Mouse (Mus musculus) adrenal gland, adult 18-20 months (tissue): ENCODE data around the gene Sync. TPM values are rescaled to one million over a fixed set of nuclear protein-coding genes. Genes with fewer than 3 reads are reported as not detected.

Source experiments
- DNase-seq, 2 experiments: peaks; one replicate each; pipeline ENCODE4 v3.0.0; 2021 to 2022; ENCODE audit warnings: low spot score in 2 of 2
- microRNA-seq, 2 experiments: library from miRNA; unstranded; fragments of <30 nt; microRNA quantifications; one replicate each; pipeline ENCODE4 v1.2.0; 2021; ENCODE audit warnings: borderline number of aligned reads in 2 of 2
- total RNA-seq, 2 experiments: library from RNA; stranded (reverse); gene quantifications; 1 replicate in 1 of 2; 2 replicates in 1 of 2; pipeline ENCODE4 v1.2.3; 2021

The Sync gene
- total RNA-seq, 2 experiments from 2014 or later: 0.76 to 1.5 TPM

DNA sequence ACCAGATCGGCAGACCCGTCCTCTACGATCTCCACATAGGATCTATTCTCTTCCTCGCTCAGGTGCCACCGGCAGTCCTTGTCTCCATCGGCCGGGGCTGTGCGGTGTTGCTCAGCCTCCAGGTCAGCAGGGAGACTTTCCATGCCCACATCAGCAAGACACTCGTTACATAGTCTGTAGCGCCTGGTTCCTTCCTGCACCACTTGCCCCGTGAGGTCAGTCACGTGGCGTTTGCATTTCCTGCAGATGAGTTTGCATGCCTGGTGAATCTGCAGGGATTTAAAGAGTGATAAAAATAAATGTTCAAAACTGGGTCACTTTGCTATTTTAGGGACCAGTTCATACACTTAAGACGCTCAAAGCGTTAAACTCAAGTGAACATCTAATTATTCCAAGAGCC lies 66.8 kb downstream of the Sync start:
- no peak for DNase-seq

- DNase-seq: no peak
Observed at GRCm38 (mm10) chr4:129357613-129358163, 70.3 kb downstream of the Sync start.

Small RNA genes lying within 50 kb of the gene (microRNA-seq; reads per million reads assigned to microRNA genes)
- 0 reads per million in 2 experiments for gene Gm22994

Other genes starting within 250 kb of the Sync start
- gene Rnf19b, start 229.3 kb upstream of the Sync start, total RNA-seq: 10 to 100 TPM; 28.6 to 41.3 TPM
- not detected for gene Tmem54, start 182.1 kb upstream of the Sync start, total RNA-seq
- gene Hpca, start 165.6 kb upstream of the Sync start, total RNA-seq: 1 to 10 TPM; 2.1 to 3.1 TPM
- gene Fndc5, start 150.6 kb upstream of the Sync start, total RNA-seq: 1 to 10 TPM; 2.1 to 6.3 TPM
- 10 to 100 TPM; 17.6 to 19.9 TPM for gene S100pbp, start 97.9 kb upstream of the Sync start, total RNA-seq
- 10 to 100 TPM; 77.3 to 77.4 TPM for gene Yars, start 97.9 kb upstream of the Sync start, total RNA-seq
- gene C77080, start 26.2 kb upstream of the Sync start, total RNA-seq: 10 to 100 TPM; 18.1 to 22.1 TPM
- 100 to 1,000 TPM; 128 to 132 TPM for gene Rbbp4, start 47.8 kb downstream of the Sync start, total RNA-seq
- gene Zbtb8os, start 48.1 kb downstream of the Sync start, total RNA-seq: 10 to 100 TPM; 49.4 to 52.4 TPM
- gene Zbtb8a, start 90.5 kb downstream of the Sync start, total RNA-seq: 1 to 10 TPM; 2.7 to 3.7 TPM
- gene Zbtb8b, start 153.2 kb downstream of the Sync start, total RNA-seq: under 1 TPM; 0.13 to 0.45 TPM
- 10 to 100 TPM; 56.8 to 71.5 TPM for gene Bsdc1, start 174.0 kb downstream of the Sync start, total RNA-seq
- gene Tssk3, start 203.4 kb downstream of the Sync start, total RNA-seq: not detected
- gene Fam229a, start 203.6 kb downstream of the Sync start, total RNA-seq: not detected
- gene Marcksl1, start 226.0 kb downstream of the Sync start, total RNA-seq: 10 to 100 TPM; 29.3 to 30.4 TPM